Mouse (Mus musculus) heart, adult 8-10 months (tissue): ENCODE results near the gene Morn4. TPM values are rescaled to one million over a fixed set of nuclear protein-coding genes. Genes with fewer than 3 reads are reported as not detected.
"Not testable (repeated sequence)": the region's sequence is repeated elsewhere in the genome, so short reads cannot be mapped to it uniquely, and the experiment has no call there.

Source experiments
- DNase-seq: peaks from one replicate; pipeline ENCODE4 v3.0.0; 2022; ENCODE audit warnings: low spot score
- total RNA-seq, 4 experiments: library from RNA; stranded (reverse); gene quantifications; 2 replicates each; pipeline ENCODE4 v1.2.4; 2022

The Morn4 gene
- total RNA-seq, 4 experiments from 2014 or later: 2.2 to 4.0 (median 2.4) TPM

- no peak for DNase-seq
Measured at GRCm38 (mm10) chr19:42085690-42086089, 467 bp downstream of the Morn4 start.

GRCm38 (mm10) chr19:42081613-42082012 is 4.5 kb downstream of the Morn4 start:
- not testable (repeated sequence) for DNase-seq

GRCm38 (mm10) chr19:42080469-42080868 is 5.7 kb downstream of the Morn4 start:
- DNase-seq: no peak

- no peak for DNase-seq
Measured at GRCm38 (mm10) chr19:42079950-42080349, 6.2 kb downstream of the Morn4 start.

- DNase-seq: no peak
Measured at GRCm38 (mm10) chr19:42079006-42079405, 7.2 kb downstream of the Morn4 start.

- no peak for DNase-seq
Measured at GRCm38 (mm10) chr19:42078566-42078965, 7.6 kb downstream of the Morn4 start.

GRCm38 (mm10) chr19:42075992-42076391 is 10.2 kb downstream of the Morn4 start:
- DNase-seq: no peak

- DNase-seq: peak; percentile 13
Measured at GRCm38 (mm10) chr19:42075051-42075450, 11.1 kb downstream of the Morn4 start.

GRCm38 (mm10) chr19:42072802-42073201 is 13.4 kb downstream of the Morn4 start:
- no peak for DNase-seq

- DNase-seq: no peak
Measured at GRCm38 (mm10) chr19:42071886-42072608, 14.1 kb downstream of the Morn4 start.

- no peak for DNase-seq
Measured at GRCm38 (mm10) chr19:42071221-42071620, 14.9 kb downstream of the Morn4 start.

- DNase-seq: peak; percentile 53
Measured at GRCm38 (mm10) chr19:42069241-42069525, 17.0 kb downstream of the Morn4 start.

- peak; percentile 28 for DNase-seq
Measured at GRCm38 (mm10) chr19:42068441-42069240, 17.5 kb downstream of the Morn4 start.

- DNase-seq: no peak
Measured at GRCm38 (mm10) chr19:42061443-42061842, 24.7 kb downstream of the Morn4 start.

- no peak for DNase-seq
Measured at GRCm38 (mm10) chr19:42058426-42058825, 27.7 kb downstream of the Morn4 start.

GRCm38 (mm10) chr19:42056719-42057409 is 29.3 kb downstream of the Morn4 start:
- no peak for DNase-seq

GRCm38 (mm10) chr19:42055881-42056280 is 30.3 kb downstream of the Morn4 start:
- peak; percentile 59 for DNase-seq

GRCm38 (mm10) chr19:42054255-42054654 is 31.9 kb downstream of the Morn4 start:
- no peak for DNase-seq

GRCm38 (mm10) chr19:42051948-42052347 is 34.2 kb downstream of the Morn4 start, which contains the start of gene 4933411K16Rik:
Gene 4933411K16Rik, plus strand, starts transcription at chr19:42052248.
- DNase-seq: no peak

GRCm38 (mm10) chr19:42051351-42051750 is 34.8 kb downstream of the Morn4 start:
- DNase-seq: no peak

- DNase-seq: no peak
Measured at GRCm38 (mm10) chr19:42050251-42050650, 35.9 kb downstream of the Morn4 start.
